Mouse (Mus musculus): ENCODE data around the gene Sebox. TPM values are rescaled to one million over a fixed set of nuclear protein-coding genes. Genes with fewer than 3 reads are reported as not detected.

Sebox gene
- polyA plus RNA-seq, 1 experiment from 2014 or later, result 0.21 TPM

GRCm38 (mm10) chr11:78501529-78501928 lies 1.7 kb upstream of the Sebox start:
- Histone ChIP-seq H3K4me3 (ENCODE audit: low read depth, low read length) (no peak overlapping the region), H3K9me3 (ENCODE audit: control insufficient read depth, low read length) (no peaks in the 10 kb centered on the region), H3K9ac (ENCODE audit: low read depth, low read length) (no peak overlapping the region), H3K4me1 (replicated peaks; ENCODE audit: control insufficient read depth, insufficient read depth, low read length) (peaks cover 7% of the 10 kb centered on the region), H3K36me3 (ENCODE audit: control insufficient read depth, insufficient read depth, low read length) (no peaks in the 10 kb centered on the region), H3K4me2 (peak overlapping the region; percentile 35), H3K27ac (ENCODE audit: low read depth, low read length) (no peak overlapping the region), H3K27me3 (replicated peaks; ENCODE audit: control insufficient read depth, insufficient read depth, low read length) (peaks cover 32% of the 10 kb centered on the region)
- DNase-seq (ENCODE audit: low spot score) (no peak), ATAC-seq (replicated peaks; ENCODE audit: low FRiP score) (no peak)
- WGBS, result 67% methylated on average over 20 of the region's 20 CpGs

GRCm38 (mm10) chr11:78505430-78505829 lies 2.2 kb downstream of the Sebox start:
- no peak for ATAC-seq (replicated peaks; ENCODE audit: low FRiP score)
- Histone ChIP-seq H3K9me3 (ENCODE audit: control insufficient read depth, low read length) (no peaks in the 10 kb centered on the region), H3K4me2 (no peak overlapping the region), H3K36me3 (ENCODE audit: control insufficient read depth, insufficient read depth, low read length) (peaks cover 9% of the 10 kb centered on the region; the same call in 1 of the 2 replicates), H3K27me3 (replicated peaks; ENCODE audit: control insufficient read depth, insufficient read depth, low read length) (peaks cover 4% of the 10 kb centered on the region), H3K4me3 (ENCODE audit: low read depth, low read length) (no peak overlapping the region), H3K9ac (ENCODE audit: low read depth, low read length) (no peak overlapping the region), H3K27ac (ENCODE audit: low read depth, low read length) (no peak overlapping the region), H3K4me1 (replicated peaks; ENCODE audit: control insufficient read depth, insufficient read depth, low read length) (no peaks in the 10 kb centered on the region)
- no peak for DNase-seq (ENCODE audit: low spot score)
- 76% methylated on average over 3 of the region's 3 CpGs for WGBS

- Histone ChIP-seq H3K4me2 (no peak overlapping the region), H3K27ac (ENCODE audit: low read depth, low read length) (no peak overlapping the region), H3K36me3 (ENCODE audit: control insufficient read depth, insufficient read depth, low read length) (peaks cover 12% of the 10 kb centered on the region; the same call in 1 of the 2 replicates), H3K9ac (ENCODE audit: low read depth, low read length) (no peak overlapping the region), H3K4me1 (replicated peaks; ENCODE audit: control insufficient read depth, insufficient read depth, low read length) (peaks cover 7% of the 10 kb centered on the region), H3K9me3 (ENCODE audit: control insufficient read depth, low read length) (no peaks in the 10 kb centered on the region), H3K4me3 (ENCODE audit: low read depth, low read length) (no peak overlapping the region), H3K27me3 (replicated peaks; ENCODE audit: control insufficient read depth, insufficient read depth, low read length) (no peaks in the 10 kb centered on the region)
- ATAC-seq (replicated peaks; ENCODE audit: low FRiP score), result no peak
- WGBS, result 74% methylated on average over 5 of the region's 5 CpGs
- DNase-seq (ENCODE audit: low spot score), result no peak
These were observed 5.9 kb downstream of the Sebox start for GRCm38 (mm10) chr11:78509148-78509547.

GRCm38 (mm10) chr11:78512025-78512957 lies 9.0 kb downstream of the Sebox start, which contains the start of the genes Tmem199 and Poldip2:
Gene Tmem199, minus strand, starts transcription at chr11:78512172.
Gene Poldip2, plus strand, starts transcription at chr11:78512193.
- DNase-seq (ENCODE audit: low spot score) (peak; percentile 92), ATAC-seq (replicated peaks; ENCODE audit: low FRiP score) (peak; percentile 97)
- H3K4me2 ChIP-seq, result peak within 1 kb of the TSS; percentile 84
- H3K27me3 ChIP-seq (replicated peaks; ENCODE audit: control insufficient read depth, insufficient read depth, low read length), result no peaks in the 10 kb centered on the region
- H3K27ac ChIP-seq (ENCODE audit: low read depth, low read length), result peak within 1 kb of the TSS; percentile 80
- peaks cover 33% of the 10 kb centered on the region for H3K36me3 ChIP-seq (ENCODE audit: control insufficient read depth, insufficient read depth, low read length)
- 1% methylated on average over 67 of the region's 67 CpGs for WGBS
- peak within 1 kb of the TSS; percentile 96 for H3K4me3 ChIP-seq (ENCODE audit: low read depth, low read length)
- H3K4me1 ChIP-seq (replicated peaks; ENCODE audit: control insufficient read depth, insufficient read depth, low read length), result peaks cover 7% of the 10 kb centered on the region
- peak within 1 kb of the TSS; percentile 98 for H3K9ac ChIP-seq (ENCODE audit: low read depth, low read length)
- H3K9me3 ChIP-seq (ENCODE audit: control insufficient read depth, low read length), result no peaks in the 10 kb centered on the region

- peaks cover 7% of the 10 kb centered on the region for H3K4me1 ChIP-seq (replicated peaks; ENCODE audit: control insufficient read depth, insufficient read depth, low read length)
- no peak for DNase-seq (ENCODE audit: low spot score)
- 71% methylated on average over 3 of the region's 3 CpGs for WGBS
- no peak for ATAC-seq (replicated peaks; ENCODE audit: low FRiP score)
- H3K9ac ChIP-seq (ENCODE audit: low read depth, low read length), result peak overlapping the region; percentile 98
- no peaks in the 10 kb centered on the region for H3K27me3 ChIP-seq (replicated peaks; ENCODE audit: control insufficient read depth, insufficient read depth, low read length)
- peak overlapping the region; percentile 96 for H3K4me3 ChIP-seq (ENCODE audit: low read depth, low read length)
- H3K27ac ChIP-seq (ENCODE audit: low read depth, low read length), result no peak overlapping the region
- H3K4me2 ChIP-seq, result peak overlapping the region; percentile 84
- H3K36me3 ChIP-seq (ENCODE audit: control insufficient read depth, insufficient read depth, low read length), result peaks cover 32% of the 10 kb centered on the region
- no peaks in the 10 kb centered on the region for H3K9me3 ChIP-seq (ENCODE audit: control insufficient read depth, low read length)
These were observed 10.0 kb downstream of the Sebox start for GRCm38 (mm10) chr11:78513106-78513790.

DNA sequence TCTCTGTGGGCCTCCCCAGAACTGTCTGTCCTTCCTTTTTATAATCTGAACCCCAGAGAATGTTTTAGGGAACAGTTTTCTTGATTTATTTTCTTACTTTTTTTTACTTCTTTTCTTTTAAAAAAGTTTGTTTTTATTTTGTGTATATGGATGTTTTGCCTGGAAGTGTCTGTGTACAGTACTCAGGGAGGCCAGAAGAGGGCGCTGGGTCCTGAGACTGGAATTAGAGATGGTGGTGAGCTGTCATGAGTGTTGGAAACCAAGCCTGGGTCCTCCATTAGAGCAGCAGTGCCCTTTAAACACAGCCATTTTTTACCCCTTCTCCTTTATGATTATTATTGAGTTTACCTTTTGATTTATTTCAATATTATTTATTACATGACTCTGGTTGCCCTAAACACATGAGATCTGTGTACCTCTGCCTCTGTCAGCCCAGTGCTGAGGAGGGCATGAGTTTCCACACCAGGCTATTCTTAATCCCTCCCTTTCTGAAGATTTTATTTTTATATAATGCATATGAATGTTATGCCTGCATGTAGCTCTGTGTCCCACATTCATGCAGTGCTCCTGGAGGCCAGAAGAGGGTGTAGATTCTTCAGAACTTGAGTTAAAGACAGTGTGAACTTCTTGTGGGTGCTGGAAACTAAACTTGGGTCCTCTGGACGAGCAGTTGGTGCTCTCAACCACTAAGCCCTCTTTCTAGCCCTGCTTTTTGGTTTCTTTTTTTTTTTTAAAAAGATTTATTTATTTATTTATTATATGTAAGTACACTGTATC lies 12.5 kb downstream of the Sebox start:
- DNase-seq (ENCODE audit: low spot score) (no peak), ATAC-seq (replicated peaks; ENCODE audit: low FRiP score) (no peak)
- peaks cover 37% of the 10 kb centered on the region for H3K36me3 ChIP-seq (ENCODE audit: control insufficient read depth, insufficient read depth, low read length)

GRCm38 (mm10) chr11:78518931-78519330 lies 15.7 kb downstream of the Sebox start:
- no peaks in the 10 kb centered on the region for H3K4me1 ChIP-seq (replicated peaks; ENCODE audit: control insufficient read depth, insufficient read depth, low read length)
- no peak overlapping the region for H3K4me3 ChIP-seq (ENCODE audit: low read depth, low read length)
- H3K9ac ChIP-seq (ENCODE audit: low read depth, low read length), result no peak overlapping the region
- 94% methylated on average over 10 of the region's 10 CpGs for WGBS
- DNase-seq (ENCODE audit: low spot score), result no peak
- no peak for ATAC-seq (replicated peaks; ENCODE audit: low FRiP score)
- H3K27me3 ChIP-seq (replicated peaks; ENCODE audit: control insufficient read depth, insufficient read depth, low read length), result no peaks in the 10 kb centered on the region
- peaks cover 62% of the 10 kb centered on the region for H3K36me3 ChIP-seq (ENCODE audit: control insufficient read depth, insufficient read depth, low read length)
- no peak overlapping the region for H3K4me2 ChIP-seq
- no peaks in the 10 kb centered on the region for H3K9me3 ChIP-seq (ENCODE audit: control insufficient read depth, low read length)
- no peak overlapping the region for H3K27ac ChIP-seq (ENCODE audit: low read depth, low read length)

More for the DNA sequence above, 12.5 kb downstream of the Sebox start:
- Histone ChIP-seq H3K9ac (ENCODE audit: low read depth, low read length) (no peak overlapping the region), H3K9me3 (ENCODE audit: control insufficient read depth, low read length) (no peaks in the 10 kb centered on the region), H3K4me2 (no peak overlapping the region), H3K4me3 (ENCODE audit: low read depth, low read length) (no peak overlapping the region), H3K4me1 (replicated peaks; ENCODE audit: control insufficient read depth, insufficient read depth, low read length) (peaks cover 7% of the 10 kb centered on the region), H3K27me3 (replicated peaks; ENCODE audit: control insufficient read depth, insufficient read depth, low read length) (no peaks in the 10 kb centered on the region), H3K27ac (ENCODE audit: low read depth, low read length) (no peak overlapping the region)
- WGBS, result 61% methylated on average over 2 of the region's 2 CpGs

- peaks cover 47% of the 10 kb centered on the region for H3K36me3 ChIP-seq (ENCODE audit: control insufficient read depth, insufficient read depth, low read length)
These were observed 18.6 kb downstream of the Sebox start for GRCm38 (mm10) chr11:78521880-78522279.

More at GRCm38 (mm10) chr11:78521880-78522279, 18.6 kb downstream of the Sebox start:
- H3K27ac ChIP-seq (ENCODE audit: low read depth, low read length), result no peak overlapping the region
- no peak for ATAC-seq (replicated peaks; ENCODE audit: low FRiP score)
- no peak overlapping the region for H3K4me3 ChIP-seq (ENCODE audit: low read depth, low read length)
- WGBS, result 94% methylated on average over 3 of the region's 3 CpGs
- no peak overlapping the region for H3K4me2 ChIP-seq
- no peaks in the 10 kb centered on the region for H3K9me3 ChIP-seq (ENCODE audit: control insufficient read depth, low read length)
- no peak overlapping the region for H3K9ac ChIP-seq (ENCODE audit: low read depth, low read length)
- no peaks in the 10 kb centered on the region for H3K27me3 ChIP-seq (replicated peaks; ENCODE audit: control insufficient read depth, insufficient read depth, low read length)
- DNase-seq (ENCODE audit: low spot score), result no peak
- no peaks in the 10 kb centered on the region for H3K4me1 ChIP-seq (replicated peaks; ENCODE audit: control insufficient read depth, insufficient read depth, low read length)

Measured in liver, embryonic 11.5 days (tissue).